In the genomic region with DNA sequence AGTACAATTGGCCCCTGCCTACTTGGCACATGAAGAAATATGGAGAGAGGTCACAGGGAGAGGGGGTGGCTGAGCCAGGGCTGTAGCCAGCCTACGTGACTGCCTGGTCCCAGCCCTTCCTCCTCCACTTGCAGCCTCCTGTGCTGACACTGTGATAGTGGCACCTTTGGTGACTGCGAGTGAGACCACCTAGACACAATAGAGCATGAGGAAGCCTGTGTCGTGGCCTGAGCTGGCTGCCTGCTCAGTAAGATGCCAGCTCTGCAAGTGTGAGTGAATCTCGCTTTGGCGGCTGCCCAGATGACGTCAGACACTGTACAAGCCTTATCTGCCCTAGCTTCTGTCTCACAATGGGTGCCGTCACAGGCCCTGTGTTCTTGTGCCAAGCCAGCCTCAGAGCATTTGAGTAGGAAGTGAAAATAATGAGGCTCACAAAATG, we compare ENCODE assay signal across 9 mouse cellular contexts. TPM values are rescaled to one million over a fixed set of nuclear protein-coding genes. Genes with fewer than 3 reads are reported as not detected.
DNase-seq lines count a peak whose midpoint lies in the region; ATAC-seq and TF ChIP-seq lines count a peak whose summit lies in the region.
"Had no signal": no experiment of that assay in that cellular context is flagged by ENCODE, and none has a peak within 500 bp of the region (broad histone marks: within the 10 kb centered on the region; RNA-seq: fewer than 3 reads in every experiment).

No protein-coding gene starts in this region.

- TF ChIP-seq CTCF in heart, adult 2 months (IDR thresholded peaks at IDR 0.05): no peak

- no peaks in the 10 kb centered on the region for H3K36me3 ChIP-seq in midbrain, embryonic 13.5 days
- H3K36me3 ChIP-seq in midbrain, embryonic 10.5 days: no peaks in the 10 kb centered on the region
- H3K36me3 ChIP-seq in heart, adult 2 months (ENCODE audit: control insufficient read depth, insufficient read depth, low read length): no peaks in the 10 kb centered on the region
- no peaks in the 10 kb centered on the region for H3K36me3 ChIP-seq in liver, embryonic 11.5 days (ENCODE audit: control insufficient read depth, insufficient read depth, low read length)

- no peaks in the 10 kb centered on the region for H3K9me3 ChIP-seq in midbrain, embryonic 13.5 days
- H3K9me3 ChIP-seq in midbrain, embryonic 10.5 days (replicated peaks): no peaks in the 10 kb centered on the region
- no peaks in the 10 kb centered on the region for H3K9me3 ChIP-seq in liver, embryonic 11.5 days (ENCODE audit: control insufficient read depth, low read length)

- peak; percentile 70; the same call in 1 of the 2 replicates for TF ChIP-seq EP300 in heart, adult 2 months (IDR thresholded peaks at IDR 0.05; ENCODE audit: insufficient read depth, low read depth, low read length)

- H3K79me2 ChIP-seq in heart, adult 2 months (replicated peaks; ENCODE audit: control insufficient read depth, insufficient read depth, low read length): no peaks in the 10 kb centered on the region

- no peak overlapping the region for H3K27ac ChIP-seq in midbrain, embryonic 13.5 days
- no peak overlapping the region for H3K27ac ChIP-seq in midbrain, embryonic 10.5 days (replicated peaks)
- peak overlapping the region; percentile 53 for H3K27ac ChIP-seq in heart, adult 2 months
- H3K27ac ChIP-seq in liver, embryonic 11.5 days (ENCODE audit: low read depth, low read length): no peak overlapping the region
- H3K27ac ChIP-seq: macrophage had no signal

- 80% methylated on average over 7 of the region's 7 CpGs for WGBS in midbrain, embryonic 13.5 days
- 91% methylated on average over 7 of the region's 7 CpGs for WGBS in midbrain, embryonic 10.5 days
- 4% methylated on average over 7 of the region's 7 CpGs for WGBS in heart, adult 2 months
- 65% methylated on average over 7 of the region's 7 CpGs for WGBS in liver, embryonic 11.5 days

- no peak overlapping the region for H3K4me2 ChIP-seq in midbrain, embryonic 13.5 days (replicated peaks)
- H3K4me2 ChIP-seq in liver, embryonic 11.5 days: no peak overlapping the region

- H3K4me1 ChIP-seq in midbrain, embryonic 13.5 days (replicated peaks): no peaks in the 10 kb centered on the region
- H3K4me1 ChIP-seq in midbrain, embryonic 10.5 days: no peaks in the 10 kb centered on the region
- H3K4me1 ChIP-seq in heart, adult 2 months (ENCODE audit: control insufficient read depth, insufficient read depth, low read length): peaks cover 13% of the 10 kb centered on the region
- peaks cover 2% of the 10 kb centered on the region; the same call in 1 of the 2 replicates for H3K4me1 ChIP-seq in liver, embryonic 11.5 days (replicated peaks; ENCODE audit: control insufficient read depth, insufficient read depth, low read length)

- H3K9ac ChIP-seq in midbrain, embryonic 13.5 days (replicated peaks): no peak overlapping the region
- no peak overlapping the region for H3K9ac ChIP-seq in heart, adult 2 months (ENCODE audit: low read depth, low read length)
- H3K9ac ChIP-seq in liver, embryonic 11.5 days (ENCODE audit: low read depth, low read length): no peak overlapping the region

- intact Hi-C loops in heart, adult 2 months (cut with DNase I): no loop called here

- H3K27me3 ChIP-seq in midbrain, embryonic 13.5 days: no peaks in the 10 kb centered on the region
- no peaks in the 10 kb centered on the region for H3K27me3 ChIP-seq in midbrain, embryonic 10.5 days (ENCODE audit: low read depth, poor library complexity, severe bottlenecking)
- H3K27me3 ChIP-seq in heart, adult 2 months (ENCODE audit: control insufficient read depth, insufficient read depth, low read length): no peaks in the 10 kb centered on the region
- no peaks in the 10 kb centered on the region for H3K27me3 ChIP-seq in liver, embryonic 11.5 days (replicated peaks; ENCODE audit: control insufficient read depth, insufficient read depth, low read length)

- peak; percentile 74 for ATAC-seq in midbrain, embryonic 13.5 days
- peak; percentile 78 for ATAC-seq in liver, embryonic 11.5 days (replicated peaks; ENCODE audit: low FRiP score)

- TF ChIP-seq POLR2A in heart, adult 2 months (IDR thresholded peaks at IDR 0.05; ENCODE audit: insufficient read depth, low read depth, low read length): no peak

- H3K4me3 ChIP-seq in midbrain, embryonic 13.5 days (replicated peaks): no peak overlapping the region
- H3K4me3 ChIP-seq in midbrain, embryonic 10.5 days: no peak overlapping the region
- H3K4me3 ChIP-seq in heart, adult 2 months: no peak overlapping the region
- no peak overlapping the region for H3K4me3 ChIP-seq in liver, embryonic 11.5 days (ENCODE audit: low read depth, low read length)

- DNase-seq in midbrain, embryonic 10.5 days (ENCODE audit: low spot score): no peak
- peak; percentile 77 to 80 for DNase-seq in cerebellum, postnatal 36 days
- peak; percentile 82 to 90 for DNase-seq in heart, adult 2 months
- DNase-seq in kidney, postnatal 10 days: peak; percentile 88
- no peak for DNase-seq in liver, embryonic 11.5 days (ENCODE audit: low spot score)
- DNase-seq in ovary, adult 18-20 months (ENCODE audit: low spot score): peak; percentile 86
- DNase-seq in T-cell, adult 2 months (ENCODE audit: low spot score): no peak

RNA-seq across cellular contexts. Expression of gene Olfml2a, which starts 18.5 kb away (rescaled TPM):
- polyA plus RNA-seq in midbrain, embryonic 13.5 days (2015; fragmentation: Nextera tagmentation; extraction: Ambion mirVana): 2.2 and 2.4 TPM in 2 replicates
- 1.5 and 2.0 TPM in 2 replicates for polyA plus RNA-seq in midbrain, embryonic 10.5 days (2016; fragmentation: Nextera tagmentation; extraction: Ambion mirVana)
- total RNA-seq in heart, adult 2 months (2021): 1 to 10 TPM; 3.0 to 3.8 TPM
- 2.9 and 6.6 TPM in 2 replicates for polyA plus RNA-seq in heart, adult 2 months (2012; rRNA removed)
- polyA plus RNA-seq in liver, embryonic 11.5 days (2014; fragmentation: Nextera tagmentation; extraction: Ambion mirVana): 0.38 and 0.75 TPM in 2 replicates
- polyA plus RNA-seq: macrophage had no signal

RNA-seq across cellular contexts. Expression of gene Nr6a1, which starts 22.8 kb away (rescaled TPM):
- 1.9 and 2.0 TPM in 2 replicates for polyA plus RNA-seq in midbrain, embryonic 13.5 days (2015; fragmentation: Nextera tagmentation; extraction: Ambion mirVana)
- 5.8 and 11.9 TPM in 2 replicates for polyA plus RNA-seq in midbrain, embryonic 10.5 days (2016; fragmentation: Nextera tagmentation; extraction: Ambion mirVana)
- total RNA-seq in heart, adult 2 months (2021): 1 to 10 TPM; 1.2 to 1.4 TPM
- polyA plus RNA-seq in heart, adult 2 months (2012; rRNA removed): 1.3 and 2.0 TPM in 2 replicates
- polyA plus RNA-seq in liver, embryonic 11.5 days (2014; fragmentation: Nextera tagmentation; extraction: Ambion mirVana): 3.3 and 5.1 TPM in 2 replicates

RNA-seq across cellular contexts. Expression of gene Wdr38, which starts 47.0 kb away (rescaled TPM):
- polyA plus RNA-seq in midbrain, embryonic 13.5 days (2015; fragmentation: Nextera tagmentation; extraction: Ambion mirVana): 1.6 and 1.8 TPM in 2 replicates
- 1.9 and 2.2 TPM in 2 replicates for polyA plus RNA-seq in midbrain, embryonic 10.5 days (2016; fragmentation: Nextera tagmentation; extraction: Ambion mirVana)
- total RNA-seq in heart, adult 2 months (2021): under 1 TPM in 1 of 2 experiments, not detected in 1; 0.20 TPM
- polyA plus RNA-seq in heart, adult 2 months (2012; rRNA removed): 0.47 and 0.59 TPM in 2 replicates
- 1.4 TPM in 2 replicates for polyA plus RNA-seq in liver, embryonic 11.5 days (2014; fragmentation: Nextera tagmentation; extraction: Ambion mirVana)

RNA-seq across cellular contexts. Expression of gene Arpc5l, which starts 54.8 kb away (rescaled TPM):
- polyA plus RNA-seq in midbrain, embryonic 13.5 days (2015; fragmentation: Nextera tagmentation; extraction: Ambion mirVana): 122 and 132 TPM in 2 replicates
- polyA plus RNA-seq in midbrain, embryonic 10.5 days (2016; fragmentation: Nextera tagmentation; extraction: Ambion mirVana): 135 and 138 TPM in 2 replicates
- total RNA-seq in heart, adult 2 months (2021): 100 to 1,000 TPM in 1 of 2 experiments, 10 to 100 TPM in 1; 85.1 to 102 TPM
- polyA plus RNA-seq in heart, adult 2 months (2012; rRNA removed): 38.8 and 51.5 TPM in 2 replicates
- polyA plus RNA-seq in liver, embryonic 11.5 days (2014; fragmentation: Nextera tagmentation; extraction: Ambion mirVana): 113 and 128 TPM in 2 replicates

RNA-seq across cellular contexts. Expression of gene Rpl35, which starts 55.1 kb away (rescaled TPM):
- polyA plus RNA-seq in midbrain, embryonic 13.5 days (2015; fragmentation: Nextera tagmentation; extraction: Ambion mirVana): 740 and 763 TPM in 2 replicates
- 837 and 1,005 TPM in 2 replicates for polyA plus RNA-seq in midbrain, embryonic 10.5 days (2016; fragmentation: Nextera tagmentation; extraction: Ambion mirVana)
- 100 to 1,000 TPM; 307 to 341 TPM for total RNA-seq in heart, adult 2 months (2021)
- polyA plus RNA-seq in heart, adult 2 months (2012; rRNA removed): 90.7 and 108 TPM in 2 replicates
- 1,321 and 1,382 TPM in 2 replicates for polyA plus RNA-seq in liver, embryonic 11.5 days (2014; fragmentation: Nextera tagmentation; extraction: Ambion mirVana)

Comparison
In these comparisons a context has a peak if more than half of its experiments do, and no peak if none do; other contexts are left out.
1. DNase-seq: peak in cerebellum, postnatal 36 days (2 of 2), heart, adult 2 months (2 of 2), kidney, postnatal 10 days (single experiment) and ovary, adult 18-20 months (single experiment); none in midbrain, embryonic 10.5 days (single experiment), liver, embryonic 11.5 days (single experiment) and T-cell, adult 2 months (single experiment).